Mouse (Mus musculus): ENCODE measurements at regions not wholly inside any gene's neighbourhood (a gene's known extent, or its start where the extent isn't known, plus 50 kb on each side); places are given as distances from the start of the nearest gene placed in this dataset.

- 35% methylated on average over 3 of the region's 3 CpGs for WGBS
- ATAC-seq (ENCODE audit: low read depth) = peak; percentile 37; the same call in 1 of the 2 replicates
- H3K4me1 ChIP-seq (replicated peaks; ENCODE audit: control insufficient read depth, insufficient read depth, low read length) = peaks cover 7% of the 10 kb centered on the region; the same call in 1 of the 2 replicates
Measured at GRCm38 (mm10) chr1:76024650-76025049, 478.6 kb downstream of the Slc4a3 start.

GRCm38 (mm10) chr1:76025389-76025788 is 479.3 kb downstream of the Slc4a3 start:
- Histone ChIP-seq H3K4me1 (replicated peaks; ENCODE audit: control insufficient read depth, insufficient read depth, low read length) (peaks cover 7% of the 10 kb centered on the region; the same call in 1 of the 2 replicates), H3K9me3 (ENCODE audit: control insufficient read depth, low read length) (no peaks in the 10 kb centered on the region), H3K4me2 (ENCODE audit: low read depth, low read length) (no peak overlapping the region), H3K27ac (ENCODE audit: low read length) (peak overlapping the region; percentile 65), H3K9ac (ENCODE audit: low read length) (no peak overlapping the region), H3K27me3 (ENCODE audit: control insufficient read depth, insufficient read depth, low read depth, low read length) (no peaks in the 10 kb centered on the region), H3K4me3 (ENCODE audit: low read length) (no peak overlapping the region), H3K36me3 (ENCODE audit: control insufficient read depth, insufficient read depth, low read length) (no peaks in the 10 kb centered on the region)
- no peak for ATAC-seq (ENCODE audit: low read depth)
- WGBS = 52% methylated on average over 4 of the region's 4 CpGs

More at GRCm38 (mm10) chr1:76024650-76025049, 478.6 kb downstream of the Slc4a3 start:
- Histone ChIP-seq H3K4me3 (ENCODE audit: low read length) (no peak overlapping the region), H3K9ac (ENCODE audit: low read length) (no peak overlapping the region), H3K4me2 (ENCODE audit: low read depth, low read length) (no peak overlapping the region), H3K27me3 (ENCODE audit: control insufficient read depth, insufficient read depth, low read depth, low read length) (no peaks in the 10 kb centered on the region), H3K36me3 (ENCODE audit: control insufficient read depth, insufficient read depth, low read length) (no peaks in the 10 kb centered on the region), H3K9me3 (ENCODE audit: control insufficient read depth, low read length) (no peaks in the 10 kb centered on the region), H3K27ac (ENCODE audit: low read length) (peak overlapping the region; percentile 75)

GRCm38 (mm10) chr1:76029059-76029458 is 483.0 kb downstream of the Slc4a3 start:
- Histone ChIP-seq H3K27me3 (ENCODE audit: control insufficient read depth, insufficient read depth, low read depth, low read length) (no peaks in the 10 kb centered on the region), H3K9me3 (ENCODE audit: control insufficient read depth, low read length) (no peaks in the 10 kb centered on the region), H3K36me3 (ENCODE audit: control insufficient read depth, insufficient read depth, low read length) (no peaks in the 10 kb centered on the region), H3K4me1 (replicated peaks; ENCODE audit: control insufficient read depth, insufficient read depth, low read length) (peaks cover 15% of the 10 kb centered on the region), H3K4me2 (ENCODE audit: low read depth, low read length) (no peak overlapping the region), H3K4me3 (ENCODE audit: low read length) (no peak overlapping the region), H3K27ac (ENCODE audit: low read length) (no peak overlapping the region), H3K9ac (ENCODE audit: low read length) (no peak overlapping the region)
- 70% methylated on average over 1 of the region's 1 CpGs for WGBS
- ATAC-seq (ENCODE audit: low read depth) = no peak

DNA sequence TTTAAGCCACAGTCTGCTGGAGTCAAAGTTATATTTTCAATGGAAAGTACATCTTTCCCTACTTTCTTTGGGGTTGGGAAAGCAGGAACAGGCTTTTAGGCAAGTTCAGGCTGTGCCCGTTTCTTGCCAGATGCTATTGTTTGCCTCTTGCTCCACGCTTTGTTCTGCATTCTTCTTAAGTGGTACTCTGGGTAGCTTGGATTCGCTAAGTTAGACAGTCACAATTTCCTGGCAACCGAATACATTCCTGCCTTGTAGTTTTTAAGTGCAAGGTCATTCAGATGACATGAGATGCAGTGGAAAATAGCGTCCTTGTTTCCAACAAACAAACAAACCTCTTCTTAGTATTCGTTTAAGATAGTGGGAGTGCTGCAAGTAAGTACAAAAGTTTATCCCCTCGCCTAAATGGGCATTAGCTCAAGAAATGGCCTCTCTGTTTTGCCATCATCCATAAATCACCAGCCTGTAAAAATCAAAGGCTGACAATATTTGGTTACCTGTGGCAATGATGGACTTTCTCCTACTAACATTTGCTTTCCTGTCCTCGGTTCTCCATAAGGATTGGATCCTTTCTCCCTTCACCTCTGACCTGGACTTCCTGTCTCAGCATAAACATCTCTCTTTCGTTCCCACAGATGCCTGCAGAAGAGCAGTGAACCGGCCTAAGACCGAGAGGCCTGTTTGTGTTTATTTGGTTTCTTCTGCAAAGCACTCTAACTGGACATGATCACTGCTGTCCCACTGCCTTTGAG is 485.3 kb downstream of the Slc4a3 start:
- peak; percentile 16; the same call in 1 of the 2 replicates for ATAC-seq (ENCODE audit: low read depth)
- 20% methylated on average over 11 of the region's 11 CpGs for WGBS
- no peaks in the 10 kb centered on the region for H3K9me3 ChIP-seq (ENCODE audit: control insufficient read depth, low read length)
- H3K27ac ChIP-seq (ENCODE audit: low read length) = peak overlapping the region; percentile 69
- peaks cover 13% of the 10 kb centered on the region for H3K4me1 ChIP-seq (replicated peaks; ENCODE audit: control insufficient read depth, insufficient read depth, low read length)
- H3K36me3 ChIP-seq (ENCODE audit: control insufficient read depth, insufficient read depth, low read length) = no peaks in the 10 kb centered on the region
- no peaks in the 10 kb centered on the region for H3K27me3 ChIP-seq (ENCODE audit: control insufficient read depth, insufficient read depth, low read depth, low read length)
- H3K4me3 ChIP-seq (ENCODE audit: low read length) = no peak overlapping the region
- no peak overlapping the region for H3K4me2 ChIP-seq (ENCODE audit: low read depth, low read length)
- no peak overlapping the region for H3K9ac ChIP-seq (ENCODE audit: low read length)

DNA sequence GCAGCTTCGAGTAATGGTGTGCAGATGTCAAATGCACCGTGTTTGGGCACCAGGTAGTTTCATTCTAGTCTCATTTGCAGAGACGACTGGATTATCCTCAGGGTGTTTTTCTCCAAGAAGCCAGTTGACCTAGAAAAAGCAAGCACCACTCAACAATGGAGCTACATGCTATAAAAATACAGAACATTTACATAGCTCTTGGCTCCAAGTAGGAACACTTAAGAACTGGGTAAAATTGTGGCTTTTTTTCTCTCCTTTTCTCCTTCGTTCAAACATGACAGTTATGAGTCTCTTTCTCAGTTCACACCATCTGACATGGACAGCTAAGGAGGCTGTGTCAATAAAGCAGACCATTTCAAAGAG is 485.8 kb downstream of the Slc4a3 start:
- peak overlapping the region; percentile 69 for H3K27ac ChIP-seq (ENCODE audit: low read length)
- 20% methylated on average over 4 of the region's 4 CpGs for WGBS
- H3K36me3 ChIP-seq (ENCODE audit: control insufficient read depth, insufficient read depth, low read length) = no peaks in the 10 kb centered on the region
- H3K9ac ChIP-seq (ENCODE audit: low read length) = no peak overlapping the region
- no peak overlapping the region for H3K4me2 ChIP-seq (ENCODE audit: low read depth, low read length)
- ATAC-seq (ENCODE audit: low read depth) = peak; percentile 32; the same call in 1 of the 2 replicates
- H3K4me3 ChIP-seq (ENCODE audit: low read length) = no peak overlapping the region
- H3K27me3 ChIP-seq (ENCODE audit: control insufficient read depth, insufficient read depth, low read depth, low read length) = no peaks in the 10 kb centered on the region
- no peaks in the 10 kb centered on the region for H3K9me3 ChIP-seq (ENCODE audit: control insufficient read depth, low read length)
- H3K4me1 ChIP-seq (replicated peaks; ENCODE audit: control insufficient read depth, insufficient read depth, low read length) = peaks cover 12% of the 10 kb centered on the region

DNA sequence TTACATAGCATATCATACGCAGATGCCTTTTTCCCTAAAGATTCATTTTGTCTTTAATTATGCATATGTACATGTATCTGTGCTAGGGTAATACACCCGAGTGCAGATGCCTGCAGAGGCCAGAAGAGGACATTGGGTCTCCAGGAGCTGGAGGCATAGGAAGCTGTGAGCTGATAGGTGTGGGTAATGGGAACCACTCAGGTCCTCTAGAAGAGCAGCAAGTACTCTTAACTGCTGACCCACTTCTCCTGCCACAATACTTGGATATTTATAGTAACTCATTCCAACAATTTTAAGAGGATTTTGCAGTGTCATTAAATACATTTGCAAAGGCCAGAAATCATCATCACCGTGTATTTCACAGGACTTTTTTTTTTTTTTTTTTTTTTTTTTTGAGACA is 486.6 kb downstream of the Slc4a3 start:
- WGBS = 56% methylated on average over 3 of the region's 3 CpGs
- ATAC-seq (ENCODE audit: low read depth) = peak; percentile 53; the same call in 1 of the 2 replicates
- Histone ChIP-seq H3K36me3 (ENCODE audit: control insufficient read depth, insufficient read depth, low read length) (no peaks in the 10 kb centered on the region), H3K27ac (ENCODE audit: low read length) (no peak overlapping the region), H3K9ac (ENCODE audit: low read length) (no peak overlapping the region), H3K27me3 (ENCODE audit: control insufficient read depth, insufficient read depth, low read depth, low read length) (no peaks in the 10 kb centered on the region), H3K4me3 (ENCODE audit: low read length) (no peak overlapping the region), H3K4me1 (replicated peaks; ENCODE audit: control insufficient read depth, insufficient read depth, low read length) (peaks cover 11% of the 10 kb centered on the region), H3K4me2 (ENCODE audit: low read depth, low read length) (no peak overlapping the region), H3K9me3 (ENCODE audit: control insufficient read depth, low read length) (no peaks in the 10 kb centered on the region)

- Histone ChIP-seq H3K4me2 (ENCODE audit: low read depth, low read length) (no peak overlapping the region), H3K9me3 (ENCODE audit: control insufficient read depth, low read length) (no peaks in the 10 kb centered on the region), H3K4me3 (ENCODE audit: low read length) (no peak overlapping the region), H3K27ac (ENCODE audit: low read length) (no peak overlapping the region), H3K4me1 (replicated peaks; ENCODE audit: control insufficient read depth, insufficient read depth, low read length) (peaks cover 12% of the 10 kb centered on the region), H3K9ac (ENCODE audit: low read length) (no peak overlapping the region), H3K36me3 (ENCODE audit: control insufficient read depth, insufficient read depth, low read length) (no peaks in the 10 kb centered on the region), H3K27me3 (ENCODE audit: control insufficient read depth, insufficient read depth, low read depth, low read length) (no peaks in the 10 kb centered on the region)
- ATAC-seq (ENCODE audit: low read depth) = no peak
- WGBS = 57% methylated on average over 3 of the region's 3 CpGs
Measured at GRCm38 (mm10) chr1:76036316-76036715, 490.2 kb downstream of the Slc4a3 start.

- Histone ChIP-seq H3K9me3 (ENCODE audit: control insufficient read depth, low read length) (no peaks in the 10 kb centered on the region), H3K27me3 (ENCODE audit: control insufficient read depth, insufficient read depth, low read depth, low read length) (no peaks in the 10 kb centered on the region), H3K4me2 (ENCODE audit: low read depth, low read length) (no peak overlapping the region), H3K4me1 (replicated peaks; ENCODE audit: control insufficient read depth, insufficient read depth, low read length) (peaks cover 6% of the 10 kb centered on the region; the same call in 1 of the 2 replicates), H3K27ac (ENCODE audit: low read length) (no peak overlapping the region), H3K9ac (ENCODE audit: low read length) (no peak overlapping the region), H3K36me3 (ENCODE audit: control insufficient read depth, insufficient read depth, low read length) (no peaks in the 10 kb centered on the region), H3K4me3 (ENCODE audit: low read length) (no peak overlapping the region)
- ATAC-seq (ENCODE audit: low read depth) = peak; percentile 86
- 40% methylated on average over 4 of the region's 4 CpGs for WGBS
Measured at GRCm38 (mm10) chr1:76039029-76039655, 493.1 kb downstream of the Slc4a3 start.

DNA sequence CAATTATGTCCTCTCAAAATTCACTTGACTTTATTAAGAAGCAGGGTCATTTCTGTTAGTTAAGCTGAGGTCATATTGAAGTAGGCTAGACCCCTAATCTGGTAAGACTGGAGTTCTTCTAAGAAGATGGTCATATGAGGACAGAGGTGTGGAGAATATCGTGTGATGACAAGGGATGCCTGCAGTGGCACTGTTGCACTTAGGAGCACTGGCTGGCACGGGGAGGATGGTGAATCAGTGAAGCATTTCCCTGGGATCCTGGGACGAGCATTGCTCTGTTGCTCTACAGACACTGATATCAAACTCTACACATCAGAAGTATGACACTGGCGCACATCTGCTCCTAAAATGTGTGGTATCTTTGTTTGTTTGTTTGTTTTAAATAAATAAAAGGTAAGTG is 493.6 kb downstream of the Slc4a3 start:
- Histone ChIP-seq H3K36me3 (ENCODE audit: control insufficient read depth, insufficient read depth, low read length) (no peaks in the 10 kb centered on the region), H3K4me1 (replicated peaks; ENCODE audit: control insufficient read depth, insufficient read depth, low read length) (peaks cover 6% of the 10 kb centered on the region; the same call in 1 of the 2 replicates), H3K9me3 (ENCODE audit: control insufficient read depth, low read length) (no peaks in the 10 kb centered on the region), H3K4me2 (ENCODE audit: low read depth, low read length) (no peak overlapping the region), H3K9ac (ENCODE audit: low read length) (no peak overlapping the region), H3K27ac (ENCODE audit: low read length) (no peak overlapping the region), H3K4me3 (ENCODE audit: low read length) (no peak overlapping the region), H3K27me3 (ENCODE audit: control insufficient read depth, insufficient read depth, low read depth, low read length) (no peaks in the 10 kb centered on the region)
- 87% methylated on average over 4 of the region's 4 CpGs for WGBS
- ATAC-seq (ENCODE audit: low read depth) = no peak

Data from lung, embryonic 16.5 days (tissue).